Mouse (Mus musculus) testis, adult 2 months (tissue): ENCODE results near the gene Myo10.

Experiments used
- CTCF ChIP-seq: fragments of 200-500 bp; IDR thresholded peaks from 2 replicates; pipeline ENCODE4 v1.5.1; 2012; ENCODE audit warnings: low read depth, mild to moderate bottlenecking, inconsistent platforms, low read length, moderate library complexity; ENCODE audit not compliant: control insufficient read depth, insufficient read depth, insufficient replicate concordance
- POLR2A ChIP-seq: fragments of 200-500 bp; IDR thresholded peaks from 2 replicates; pipeline ENCODE4 v1.6.1; 2012; ENCODE audit warnings: low read depth, mild to moderate bottlenecking, inconsistent platforms, low read length, moderate library complexity; ENCODE audit not compliant: control insufficient read depth

GRCm38 (mm10) chr15:25631332-25631731, 9.0 kb downstream of the Myo10 start:
- TF ChIP-seq POLR2A (no peak), CTCF (no peak)
